Mouse (Mus musculus) neural tube, embryonic 12.5 days (tissue): Measurements from ENCODE around the gene Slc34a2. TPM values are rescaled to one million over a fixed set of nuclear protein-coding genes. Genes with fewer than 3 reads are reported as not detected.

ENCODE experiments used
- ATAC-seq: fragments of 200-750 bp; cut with Nextera tagmentation; 2 replicates; pipeline ENCODE4 v1.8.0; 2017; ENCODE audit warnings: low read depth, mild to moderate bottlenecking, moderate TSS enrichment, moderate library complexity; ENCODE audit not compliant: low FRiP score
- H3K27ac ChIP-seq: fragments of 300-500 bp; sonication (generic); 2 replicates; pipeline ENCODE4 v1.5.1; 2016
- H3K27me3 ChIP-seq: fragments of 300-500 bp; sonication (generic); replicated peaks from 2 replicates; pipeline ENCODE4 v1.6.1; 2016; ENCODE audit warnings: mild to moderate bottlenecking
- H3K36me3 ChIP-seq: fragments of 300-500 bp; sonication (generic); 2 replicates; pipeline ENCODE4 v1.6.1; 2016; ENCODE audit warnings: mild to moderate bottlenecking
- H3K4me1 ChIP-seq: fragments of 300-500 bp; sonication (generic); 2 replicates; pipeline ENCODE4 v1.6.1; 2016
- H3K4me2 ChIP-seq: fragments of 300-500 bp; sonication (generic); replicated peaks from 2 replicates; pipeline ENCODE4 v1.6.1; 2016; ENCODE audit warnings: mild to moderate bottlenecking
- H3K4me3 ChIP-seq: fragments of 300-500 bp; sonication (generic); 2 replicates; pipeline ENCODE4 v1.5.1; 2016
- H3K9ac ChIP-seq: fragments of 300-500 bp; sonication (generic); 2 replicates; pipeline ENCODE4 v1.6.1; 2016; ENCODE audit warnings: mild to moderate bottlenecking
- H3K9me3 ChIP-seq: fragments of 300-500 bp; sonication (generic); 2 replicates; pipeline ENCODE4 v1.6.1; 2016; ENCODE audit warnings: mild to moderate bottlenecking
- WGBS: fragments of 180-500 bp; shearing (Covaris S2); methylation state at CpG from one replicate; pipeline ENCODE4 v1.1.7; 2016; 5-methylcytosine and 5-hydroxymethylcytosine counted together
- polyA plus RNA-seq: library from polyadenylated mRNA; unstranded; fragments of >200 nt; fragmentation: Nextera tagmentation; extraction: Ambion mirVana; gene quantifications from 2 replicates; pipeline ENCODE4 v1.2.1, GENCODE M21; 2016

Gene Slc34a2
- polyA plus RNA-seq, 1 experiment from 2014 or later = not detected

- Histone ChIP-seq H3K9ac (no peak overlapping the region), H3K4me1 (no peaks in the 10 kb centered on the region), H3K4me2 (no peak overlapping the region), H3K9me3 (no peaks in the 10 kb centered on the region), H3K4me3 (no peak overlapping the region), H3K27me3 (no peaks in the 10 kb centered on the region), H3K36me3 (no peaks in the 10 kb centered on the region), H3K27ac (no peak overlapping the region)
- WGBS = 79% methylated on average over 12 of the region's 12 CpGs
- no peak for ATAC-seq
Measured at GRCm38 (mm10) chr5:53101848-53102473, 64.1 kb downstream of the Slc34a2 start.

GRCm38 (mm10) chr5:53104177-53104855 lies 66.4 kb downstream of the Slc34a2 start:
- Histone ChIP-seq H3K4me3 (no peak overlapping the region), H3K27ac (no peak overlapping the region), H3K27me3 (no peaks in the 10 kb centered on the region), H3K4me2 (no peak overlapping the region), H3K9me3 (no peaks in the 10 kb centered on the region), H3K4me1 (no peaks in the 10 kb centered on the region), H3K36me3 (no peaks in the 10 kb centered on the region), H3K9ac (no peak overlapping the region)
- no peak for ATAC-seq
- 69% methylated on average over 13 of the region's 13 CpGs for WGBS

DNA sequence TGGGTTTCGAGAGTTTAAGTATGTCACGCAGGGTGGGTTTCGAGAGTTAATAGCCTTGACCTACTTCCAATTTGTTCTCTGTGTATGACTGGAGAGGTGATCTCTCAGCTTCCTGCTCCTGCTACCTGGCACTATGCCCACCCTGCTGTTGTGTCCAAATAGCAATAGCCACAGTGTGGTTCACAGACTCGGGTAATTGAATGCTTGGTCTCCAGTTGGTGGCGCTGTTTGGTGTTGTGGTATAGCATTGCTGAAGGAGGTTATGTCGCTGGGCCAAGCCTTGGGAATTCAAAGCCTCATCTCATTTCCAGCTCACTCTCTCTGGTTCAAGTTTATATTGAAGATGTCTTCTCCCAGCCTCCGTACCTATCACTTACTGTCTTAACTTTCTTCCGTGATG lies 67.8 kb downstream of the Slc34a2 start:
- Histone ChIP-seq H3K4me3 (no peak overlapping the region), H3K27me3 (no peaks in the 10 kb centered on the region), H3K4me1 (0 out of 2 replicates have a peak, but pooled peaks cover 7% of the 10 kb centered on the region), H3K9ac (no peak overlapping the region), H3K27ac (no peak overlapping the region), H3K4me2 (no peak overlapping the region), H3K9me3 (no peaks in the 10 kb centered on the region), H3K36me3 (no peaks in the 10 kb centered on the region)
- ATAC-seq = no peak
- 78% methylated on average over 8 of the region's 8 CpGs for WGBS

DNA sequence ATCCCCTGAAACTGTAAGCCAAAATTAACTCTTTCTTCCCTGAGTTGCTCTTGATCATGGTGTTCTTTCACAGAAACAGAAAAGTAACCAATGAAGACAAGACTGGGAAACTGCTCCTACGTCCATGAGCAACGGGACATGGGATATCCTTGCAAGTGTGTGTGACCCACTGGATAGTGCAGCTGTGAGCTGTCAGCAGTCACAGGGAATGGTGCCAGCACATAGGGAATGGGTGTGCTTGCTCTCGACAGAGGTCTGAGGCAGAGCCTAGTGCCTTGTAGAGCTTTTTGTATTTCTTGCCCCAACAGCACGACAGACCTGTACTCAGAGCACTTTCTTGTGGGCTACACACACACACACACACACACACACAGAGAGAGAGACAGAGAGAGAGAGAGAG lies 68.2 kb downstream of the Slc34a2 start:
- H3K9ac ChIP-seq = no peak overlapping the region
- no peak overlapping the region for H3K4me2 ChIP-seq
- ATAC-seq = no peak
- WGBS = 81% methylated on average over 4 of the region's 4 CpGs
- H3K4me1 ChIP-seq = 0 out of 2 replicates have a peak, but pooled peaks cover 8% of the 10 kb centered on the region
- no peaks in the 10 kb centered on the region for H3K9me3 ChIP-seq
- H3K36me3 ChIP-seq = no peaks in the 10 kb centered on the region
- H3K4me3 ChIP-seq = no peak overlapping the region
- no peaks in the 10 kb centered on the region for H3K27me3 ChIP-seq
- H3K27ac ChIP-seq = no peak overlapping the region

DNA sequence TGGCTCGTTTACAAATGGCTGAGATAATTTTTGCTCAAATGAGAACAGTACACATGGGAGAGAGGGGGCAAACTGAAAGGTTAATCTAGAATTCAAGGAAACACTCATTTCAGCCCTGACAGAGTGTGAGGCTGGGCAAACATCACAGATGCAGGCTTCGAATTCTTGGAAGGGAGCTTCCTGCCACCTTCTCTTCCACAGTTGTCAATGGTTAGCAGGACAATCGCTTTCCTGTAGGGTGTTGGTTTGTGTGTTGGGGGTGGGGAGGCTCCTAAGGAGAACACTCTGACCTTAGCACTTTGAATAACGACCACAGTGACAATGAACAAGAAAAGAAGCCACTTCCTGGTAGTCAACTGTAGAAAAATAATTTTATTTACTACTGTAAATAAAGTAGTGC lies 68.8 kb downstream of the Slc34a2 start:
- H3K27me3 ChIP-seq = no peaks in the 10 kb centered on the region
- 56% methylated on average over 4 of the region's 4 CpGs for WGBS

DNA sequence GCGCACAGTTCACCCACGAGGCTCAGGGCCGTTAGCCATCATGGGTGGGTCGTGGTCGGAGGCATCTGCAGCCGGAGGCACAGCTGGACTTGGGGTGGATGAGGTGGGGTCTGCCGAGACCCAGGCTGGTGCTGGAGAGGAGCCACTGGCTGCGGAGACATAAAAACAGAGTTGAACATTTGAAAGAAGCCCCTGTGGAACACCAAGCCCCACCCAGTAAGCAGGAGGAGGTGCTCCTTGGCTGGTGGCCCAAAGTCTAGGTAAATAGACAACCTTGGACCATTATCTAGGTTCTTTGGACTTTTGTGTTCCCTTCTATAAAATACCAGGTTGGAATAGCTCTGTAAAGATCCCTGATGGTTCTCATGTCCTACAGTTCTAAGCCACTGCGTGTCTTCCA lies 70.1 kb downstream of the Slc34a2 start:
- H3K9ac ChIP-seq = no peak overlapping the region
- H3K4me1 ChIP-seq = 0 out of 2 replicates have a peak, but pooled peaks cover 8% of the 10 kb centered on the region
- H3K27ac ChIP-seq = no peak overlapping the region
- H3K27me3 ChIP-seq = no peaks in the 10 kb centered on the region
- no peak overlapping the region for H3K4me2 ChIP-seq
- H3K4me3 ChIP-seq = no peak overlapping the region
- WGBS = 80% methylated on average over 9 of the region's 9 CpGs
- no peak for ATAC-seq
- H3K36me3 ChIP-seq = no peaks in the 10 kb centered on the region
- no peaks in the 10 kb centered on the region for H3K9me3 ChIP-seq

More for the DNA sequence above, 68.8 kb downstream of the Slc34a2 start:
- no peak for ATAC-seq
- Histone ChIP-seq H3K27ac (no peak overlapping the region), H3K4me1 (0 out of 2 replicates have a peak, but pooled peaks cover 8% of the 10 kb centered on the region), H3K4me3 (no peak overlapping the region), H3K4me2 (no peak overlapping the region), H3K9me3 (no peaks in the 10 kb centered on the region), H3K9ac (no peak overlapping the region), H3K36me3 (no peaks in the 10 kb centered on the region)

- no peak for ATAC-seq
- 0 out of 2 replicates have a peak, but pooled peaks cover 8% of the 10 kb centered on the region for H3K4me1 ChIP-seq
- H3K27ac ChIP-seq = no peak overlapping the region
- H3K27me3 ChIP-seq = no peaks in the 10 kb centered on the region
- WGBS = 93% methylated on average over 1 of the region's 1 CpGs
- H3K36me3 ChIP-seq = no peaks in the 10 kb centered on the region
- H3K4me3 ChIP-seq = no peak overlapping the region
- no peak overlapping the region for H3K9ac ChIP-seq
- H3K4me2 ChIP-seq = no peak overlapping the region
- no peaks in the 10 kb centered on the region for H3K9me3 ChIP-seq
Measured at GRCm38 (mm10) chr5:53108668-53109067, 70.8 kb downstream of the Slc34a2 start.

DNA sequence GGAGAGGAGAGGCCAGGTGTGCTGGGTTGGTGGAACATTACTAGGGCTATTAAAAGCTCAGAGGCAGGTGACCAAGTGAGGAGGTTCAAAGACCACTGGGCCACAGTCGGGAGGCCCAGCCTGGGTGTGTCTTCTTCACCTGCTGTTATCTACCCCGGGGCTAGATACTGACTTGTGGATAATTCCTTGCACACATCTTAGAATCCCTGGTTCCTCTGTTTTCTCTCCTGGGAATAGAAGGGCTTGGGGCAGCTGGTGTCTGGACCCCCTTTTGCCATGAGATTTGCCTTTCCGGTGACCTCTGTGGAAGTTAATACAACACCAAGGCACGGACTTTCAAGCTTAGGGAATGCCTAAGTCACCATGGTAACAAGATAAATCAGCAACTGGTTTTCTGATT lies 72.3 kb downstream of the Slc34a2 start:
- Histone ChIP-seq H3K4me3 (no peak overlapping the region), H3K4me1 (0 out of 2 replicates have a peak, but pooled peaks cover 8% of the 10 kb centered on the region), H3K4me2 (no peak overlapping the region), H3K9me3 (no peaks in the 10 kb centered on the region), H3K36me3 (no peaks in the 10 kb centered on the region), H3K27ac (no peak overlapping the region), H3K9ac (no peak overlapping the region), H3K27me3 (no peaks in the 10 kb centered on the region)
- no peak for ATAC-seq
- 59% methylated on average over 4 of the region's 4 CpGs for WGBS

GRCm38 (mm10) chr5:53111036-53111435 lies 73.2 kb downstream of the Slc34a2 start:
- Histone ChIP-seq H3K9me3 (no peaks in the 10 kb centered on the region), H3K4me3 (no peak overlapping the region), H3K27me3 (no peaks in the 10 kb centered on the region), H3K4me1 (0 out of 2 replicates have a peak, but pooled peaks cover 8% of the 10 kb centered on the region), H3K36me3 (no peaks in the 10 kb centered on the region), H3K9ac (no peak overlapping the region), H3K27ac (no peak overlapping the region), H3K4me2 (no peak overlapping the region)
- 70% methylated on average over 5 of the region's 5 CpGs for WGBS
- ATAC-seq = no peak

- no peak for ATAC-seq
Measured at GRCm38 (mm10) chr5:53112942-53113341, 75.1 kb downstream of the Slc34a2 start.

GRCm38 (mm10) chr5:53114616-53115267 lies 76.9 kb downstream of the Slc34a2 start:
- no peaks in the 10 kb centered on the region for H3K27me3 ChIP-seq
- 55% methylated on average over 12 of the region's 12 CpGs for WGBS
- H3K9me3 ChIP-seq = no peaks in the 10 kb centered on the region
- H3K9ac ChIP-seq = no peak overlapping the region
- H3K4me2 ChIP-seq = no peak overlapping the region
- H3K4me1 ChIP-seq = 0 out of 2 replicates have a peak, but pooled peaks cover 8% of the 10 kb centered on the region
- peak; percentile 85 for ATAC-seq
- no peak overlapping the region for H3K27ac ChIP-seq
- no peak overlapping the region for H3K4me3 ChIP-seq
- H3K36me3 ChIP-seq = no peaks in the 10 kb centered on the region

More at GRCm38 (mm10) chr5:53112942-53113341, 75.1 kb downstream of the Slc34a2 start:
- Histone ChIP-seq H3K9ac (no peak overlapping the region), H3K4me3 (no peak overlapping the region), H3K36me3 (no peaks in the 10 kb centered on the region), H3K4me1 (0 out of 2 replicates have a peak, but pooled peaks cover 8% of the 10 kb centered on the region), H3K9me3 (no peaks in the 10 kb centered on the region), H3K27ac (no peak overlapping the region), H3K27me3 (no peaks in the 10 kb centered on the region), H3K4me2 (no peak overlapping the region)
- WGBS = 86% methylated on average over 5 of the region's 5 CpGs

- no peaks in the 10 kb centered on the region for H3K9me3 ChIP-seq
- H3K4me2 ChIP-seq = no peak overlapping the region
- 86% methylated on average over 8 of the region's 8 CpGs for WGBS
- H3K27ac ChIP-seq = no peak overlapping the region
- no peaks in the 10 kb centered on the region for H3K4me1 ChIP-seq
- no peaks in the 10 kb centered on the region for H3K27me3 ChIP-seq
- H3K4me3 ChIP-seq = no peak overlapping the region
- no peaks in the 10 kb centered on the region for H3K36me3 ChIP-seq
- ATAC-seq = no peak
- H3K9ac ChIP-seq = no peak overlapping the region
Measured at GRCm38 (mm10) chr5:53118212-53118611, 80.3 kb downstream of the Slc34a2 start.
